Mouse (Mus musculus) layer of hippocampus, postnatal 14 days (tissue): Measurements from ENCODE around the gene Znrf4. TPM values are rescaled to one million over a fixed set of nuclear protein-coding genes. Genes with fewer than 3 reads are reported as not detected.
A peak's percentile ranks its signal among the peaks of the same experiment; 100 is the strongest.

ENCODE experiments used
- DNase-seq, 2 experiments: peaks; one replicate each; pipeline ENCODE4 v3.0.0; 2021 to 2022; ENCODE audit warnings: low spot score in 2 of 2, mixed read lengths in 1 of 2
- total RNA-seq, 2 experiments: library from RNA; stranded (reverse); gene quantifications; 2 replicates each; pipeline ENCODE4 v1.2.3; 2021

Gene Znrf4
- total RNA-seq, 2 experiments from 2014 or later: not detected

- no peak for DNase-seq
Observed at GRCm38 (mm10) chr17:56493841-56494240, 18.4 kb downstream of the Znrf4 start.

DNA sequence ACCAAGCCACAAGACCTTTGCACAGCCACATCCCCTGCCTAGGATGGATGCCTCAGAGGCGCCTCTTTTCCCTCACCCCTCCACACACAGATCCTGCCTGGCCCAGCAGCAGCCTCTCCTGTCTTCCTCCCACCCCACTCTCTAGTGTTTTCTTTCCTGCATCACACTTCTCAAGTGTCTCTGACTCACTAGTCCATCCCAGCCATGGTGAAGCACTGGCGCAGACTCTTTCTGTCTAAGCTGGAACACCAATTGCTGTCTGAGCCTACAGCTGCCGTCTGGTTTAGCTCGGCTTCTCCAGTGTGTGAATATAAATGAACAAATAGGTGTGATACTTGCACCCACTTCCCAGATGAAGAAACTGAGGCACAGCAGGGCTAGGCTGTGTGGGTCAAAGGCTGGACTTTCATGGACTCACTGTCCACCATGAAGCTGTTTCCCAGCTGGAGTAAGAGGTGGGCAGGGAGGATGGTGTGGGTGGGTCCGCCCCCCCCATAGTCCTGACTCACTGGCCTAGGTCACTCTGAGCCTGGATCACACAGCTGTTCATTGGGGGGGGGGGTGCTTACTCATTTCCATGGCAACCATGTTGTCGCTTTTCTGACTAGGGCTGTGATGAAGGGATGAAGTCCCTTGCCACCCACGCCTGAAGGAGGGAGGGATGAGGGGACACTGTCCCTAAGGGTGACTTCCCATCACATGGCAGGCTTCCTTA is 21.6 kb downstream of the Znrf4 start:
- DNase-seq: no peak

DNA sequence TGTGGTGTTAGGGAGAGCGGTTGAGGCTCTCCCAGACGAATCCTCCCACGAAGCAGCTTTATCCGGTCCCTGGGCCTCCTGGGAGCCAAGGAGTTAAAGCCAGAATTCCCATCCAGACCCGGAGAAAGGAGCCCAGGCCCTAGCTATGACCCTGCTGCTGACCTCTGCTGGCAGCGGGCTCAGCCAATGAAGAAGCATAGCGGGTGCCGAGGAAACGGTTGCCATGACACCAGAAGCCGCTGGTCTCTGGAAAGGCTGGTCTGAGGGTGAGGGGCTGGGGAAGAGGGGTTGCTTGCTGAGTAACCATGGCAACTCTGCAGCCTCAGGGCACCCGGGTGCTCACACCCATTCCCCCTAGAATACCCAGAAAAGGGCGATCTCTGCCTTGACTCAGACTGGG is 24.2 kb downstream of the Znrf4 start:
- DNase-seq: no peak

DNA sequence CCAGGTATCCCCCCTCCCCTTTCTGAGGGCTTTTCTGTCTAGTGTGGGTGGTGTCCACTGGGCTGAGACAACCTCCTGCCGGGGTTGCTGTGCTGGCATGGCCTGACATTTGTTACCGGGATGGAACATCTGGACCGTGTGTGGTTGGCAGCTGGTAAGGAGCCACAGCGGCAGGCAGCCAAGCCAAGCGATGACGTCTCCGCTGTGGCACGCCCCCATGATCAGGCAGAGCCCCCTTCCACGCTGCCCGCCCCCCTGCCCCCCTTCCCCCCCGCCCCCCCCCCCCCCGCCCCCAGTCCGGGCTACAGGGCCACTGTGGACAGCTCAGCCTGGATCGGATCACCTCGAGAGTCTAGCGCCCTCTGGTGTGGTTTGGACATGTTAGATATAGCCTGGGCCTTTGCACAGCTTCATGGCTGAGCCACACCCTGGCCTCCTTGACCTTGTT is 24.8 kb downstream of the Znrf4 start:
- peak in 1 of 2 experiments; percentile 56 for DNase-seq

DNA sequence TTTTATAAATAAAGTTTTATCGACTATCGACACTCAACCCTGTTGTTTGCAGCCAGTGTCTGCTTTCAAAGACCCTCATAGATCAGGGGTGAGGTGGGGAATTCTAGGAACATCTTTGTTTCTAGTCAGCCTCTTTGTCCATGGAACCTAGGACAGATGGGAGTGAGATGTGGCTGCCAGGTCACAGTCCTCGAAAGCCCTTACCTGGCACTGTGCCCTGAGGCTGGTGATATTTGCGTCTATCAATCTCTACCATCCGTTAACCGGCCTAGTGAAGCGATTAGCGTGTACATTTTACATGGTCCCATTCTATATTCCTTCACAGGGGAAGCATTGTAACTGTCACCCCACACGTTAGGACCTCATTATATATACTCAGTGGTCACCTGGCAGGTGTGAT is 26.3 kb downstream of the Znrf4 start:
- DNase-seq: no peak

DNA sequence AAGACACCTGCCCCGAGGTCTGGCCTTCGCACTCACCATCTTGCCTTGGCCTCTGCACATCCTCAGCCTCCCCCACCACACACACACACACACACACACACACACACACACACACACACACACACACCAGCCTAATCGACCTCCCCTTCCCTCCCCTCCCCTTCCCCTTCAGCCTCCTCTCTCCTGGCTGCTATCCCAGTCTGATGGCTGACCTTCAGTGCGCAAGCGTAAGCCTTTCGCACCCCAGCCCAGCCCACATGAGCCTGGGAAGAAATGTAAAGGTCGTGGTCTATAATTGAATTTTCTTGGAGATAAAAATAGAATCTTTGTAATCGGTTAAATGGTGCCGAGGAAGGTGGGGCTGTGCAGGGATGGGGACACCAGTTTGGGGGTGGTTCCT is 27.1 kb downstream of the Znrf4 start:
- DNase-seq: no peak

GRCm38 (mm10) chr17:56482671-56483070 is 29.6 kb downstream of the Znrf4 start:
- DNase-seq: no peak

- DNase-seq: peak in 1 of 2 experiments; percentile 76
Observed at GRCm38 (mm10) chr17:56479358-56479757, 32.9 kb downstream of the Znrf4 start.

GRCm38 (mm10) chr17:56478191-56478611 is 34.0 kb downstream of the Znrf4 start:
- no peak for DNase-seq

DNA sequence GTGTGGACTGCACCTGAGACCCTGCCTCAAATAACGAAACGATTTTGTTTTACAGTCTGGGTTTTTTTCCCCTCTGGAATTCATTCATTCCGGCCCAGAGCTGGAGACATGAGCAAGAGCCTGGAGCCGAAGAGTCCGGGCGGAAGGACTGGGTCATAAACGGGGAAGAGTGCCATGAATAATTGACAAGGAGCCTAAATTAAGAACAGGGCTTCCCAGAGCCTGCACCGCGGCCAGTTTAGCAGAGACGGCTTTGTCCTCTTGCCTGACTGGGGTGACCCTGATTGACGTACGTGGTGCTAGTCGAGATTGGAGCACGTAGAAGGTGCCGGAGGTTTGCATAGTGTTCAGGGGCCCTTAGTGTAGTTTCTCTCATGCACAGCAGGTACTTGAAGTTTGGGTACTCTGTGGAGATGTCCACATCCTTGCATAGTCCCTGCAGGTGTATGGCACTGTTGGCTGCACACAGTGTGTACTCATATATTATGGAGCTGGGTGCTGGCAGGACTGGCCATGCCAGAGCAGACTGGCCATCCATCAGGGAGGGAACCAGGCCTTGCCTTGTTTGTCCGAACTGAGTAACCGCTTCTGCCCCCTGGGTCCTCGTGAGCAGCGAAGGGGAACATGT is 34.9 kb downstream of the Znrf4 start:
- DNase-seq: no peak

DNA sequence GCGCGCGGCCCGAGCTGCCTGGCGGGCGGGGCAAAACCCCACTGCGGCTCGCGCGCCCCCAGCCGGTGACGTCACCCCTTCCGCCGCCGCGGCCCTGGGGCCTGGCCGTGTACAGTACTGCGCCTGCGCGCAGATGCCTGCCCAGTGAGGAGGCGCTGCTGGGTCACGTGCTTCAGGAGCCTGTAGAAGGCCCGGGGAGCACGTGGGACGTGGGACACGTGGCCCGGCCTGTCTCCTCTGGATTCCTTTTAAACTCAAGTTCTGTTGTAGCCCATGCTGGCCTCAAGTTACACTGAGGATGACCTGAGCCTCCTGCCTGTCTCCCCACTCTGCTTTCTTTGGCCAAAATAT is 35.9 kb downstream of the Znrf4 start, which contains the start of gene Ptprs:
TSS of gene Ptprs (minus strand) at position 82 of the 351 bp plus-strand sequence.
- DNase-seq: peak; percentile 99

DNA sequence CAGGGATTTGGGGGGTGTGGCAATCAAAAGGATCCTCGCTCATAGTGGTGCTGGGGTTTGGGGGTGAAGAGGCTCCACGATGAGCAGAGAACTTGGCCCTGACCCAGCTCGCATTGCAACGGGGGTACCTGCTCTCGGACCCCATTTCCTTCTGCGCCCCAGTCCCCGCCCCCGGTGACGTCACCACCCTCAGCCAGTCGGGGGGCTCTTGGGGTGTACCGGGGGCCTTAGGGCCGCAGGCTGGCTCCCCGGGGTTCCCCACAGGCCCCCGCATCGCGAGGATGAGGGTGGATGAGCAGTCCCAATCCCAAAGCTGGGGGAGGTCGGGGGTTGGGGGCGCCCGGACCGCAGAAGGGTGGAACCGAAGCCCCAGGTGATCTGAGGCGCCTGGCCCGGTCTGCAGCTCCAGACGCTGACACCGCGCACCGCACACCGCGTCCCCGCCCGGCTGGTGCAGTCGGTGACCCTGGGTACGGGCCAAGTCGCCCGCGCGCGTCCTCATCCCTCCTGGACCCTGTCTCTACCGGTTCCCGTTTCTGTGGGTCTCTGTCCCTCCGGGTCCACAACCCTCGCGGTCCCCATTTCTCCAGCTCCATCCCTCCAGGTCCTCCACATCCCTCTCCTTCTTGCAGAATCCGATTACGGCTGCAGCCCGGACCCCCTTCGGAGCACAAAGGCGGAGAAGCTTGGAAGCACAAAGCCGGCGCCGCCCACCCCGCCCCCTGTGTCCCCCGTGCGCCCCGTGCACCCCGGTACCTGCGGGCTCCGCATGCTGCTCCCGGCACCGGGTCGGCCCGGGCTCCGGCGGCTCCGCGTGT is 36.4 kb downstream of the Znrf4 start:
- DNase-seq: peak; percentile 65 to 69

DNA sequence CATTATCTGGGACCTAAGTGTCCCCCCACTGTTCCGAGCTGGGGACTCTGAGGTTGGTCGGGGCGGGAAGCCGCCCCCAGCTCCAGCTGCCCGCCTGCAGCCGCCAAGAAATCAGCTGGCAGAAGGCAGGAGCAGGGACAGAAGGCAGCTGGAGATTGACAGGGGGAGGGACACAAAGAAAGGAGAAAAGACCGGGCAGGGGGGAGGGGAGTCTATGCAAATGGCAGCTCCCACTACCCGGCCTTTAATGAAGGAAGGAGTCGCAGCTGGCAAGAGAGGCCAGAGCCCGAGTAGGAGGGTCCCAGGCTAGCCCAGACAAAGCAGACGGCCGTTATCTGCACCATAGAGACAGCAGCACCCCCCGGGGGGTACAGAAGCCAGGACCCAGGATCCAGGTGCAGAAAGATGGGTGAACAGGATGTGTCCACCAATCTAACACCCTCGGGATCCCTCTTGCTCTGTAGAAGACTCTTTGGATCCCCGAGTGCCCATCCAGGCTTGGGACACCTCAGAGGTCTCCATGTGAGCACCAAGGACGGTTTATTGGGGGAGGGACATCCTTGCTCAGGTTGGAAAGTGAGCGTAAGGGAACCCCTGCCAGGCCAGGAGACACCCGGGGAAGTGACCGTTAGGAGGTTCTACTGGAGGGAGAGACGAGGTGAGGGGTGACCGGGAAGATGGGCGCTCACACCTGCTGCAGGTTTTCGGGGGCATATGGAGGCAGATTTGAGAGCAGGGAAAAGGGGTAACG is 37.2 kb downstream of the Znrf4 start:
- peak; percentile 78 to 84 for DNase-seq

- DNase-seq: no peak
Observed at GRCm38 (mm10) chr17:56474311-56474830, 37.9 kb downstream of the Znrf4 start.

GRCm38 (mm10) chr17:56473611-56473905 is 38.7 kb downstream of the Znrf4 start:
- DNase-seq: no peak

DNA sequence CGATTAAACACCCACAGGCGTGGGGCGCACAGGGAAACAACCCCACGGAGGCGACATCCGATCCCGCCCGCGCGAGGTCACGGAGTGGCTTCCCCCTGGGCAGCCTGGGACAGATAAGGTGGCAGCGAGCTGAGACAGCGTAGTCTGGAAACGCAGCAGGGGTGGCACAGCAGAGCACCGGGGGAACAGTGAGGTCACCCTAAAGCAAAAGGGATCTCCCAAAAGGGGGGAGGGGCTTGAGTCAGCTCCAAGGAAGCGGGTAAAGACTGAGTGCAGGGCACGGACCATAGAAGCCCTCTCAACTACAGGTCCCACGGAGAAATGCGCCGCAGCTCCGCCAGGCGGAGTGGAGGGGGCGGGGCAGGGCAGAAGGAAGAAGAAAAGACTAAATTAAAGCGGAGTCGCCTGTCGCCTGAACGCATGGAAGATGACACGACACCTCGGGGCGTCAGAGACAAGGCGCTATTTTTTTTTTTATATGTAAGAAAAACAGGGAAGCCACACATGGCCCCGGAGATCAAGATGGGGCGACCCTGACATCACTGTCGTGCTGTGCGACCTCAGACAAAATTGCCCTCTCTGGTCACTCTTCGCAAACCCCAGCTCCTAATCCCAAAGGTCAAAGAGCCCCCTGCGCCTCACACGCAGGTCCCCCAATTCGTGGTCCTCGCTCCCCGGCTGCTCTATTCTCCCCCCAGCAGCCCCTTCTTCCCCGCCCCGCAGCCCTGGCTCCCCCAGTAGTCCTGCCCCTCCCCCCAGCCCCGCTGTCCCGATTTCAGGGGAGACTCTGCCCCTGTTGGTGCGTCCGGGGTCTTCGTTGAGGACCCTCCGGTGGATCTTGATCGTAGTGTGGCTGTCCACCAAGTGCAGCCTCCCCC is 39.3 kb downstream of the Znrf4 start:
- DNase-seq: peak in 1 of 2 experiments; percentile 67

DNA sequence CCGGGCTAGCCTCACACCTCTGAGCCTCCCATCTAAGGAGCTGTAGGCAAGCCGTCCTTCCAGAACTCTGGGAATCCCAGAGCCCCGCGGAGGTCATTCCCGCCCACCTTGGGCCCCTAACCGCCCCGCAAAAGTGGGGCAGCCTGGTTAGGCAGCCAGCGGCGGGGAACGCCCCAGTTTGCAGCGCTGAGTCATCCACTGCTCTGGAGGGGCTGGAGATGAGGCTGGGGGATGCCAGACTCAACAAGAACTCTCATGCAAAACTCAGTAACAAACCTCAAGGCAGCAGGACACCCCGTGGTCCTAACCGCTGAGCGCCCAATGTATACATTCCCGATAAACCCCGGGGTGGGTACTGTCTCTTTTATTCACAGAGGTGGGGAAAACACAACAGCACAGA is 40.1 kb downstream of the Znrf4 start:
- DNase-seq: no peak

- no peak for DNase-seq
Observed at GRCm38 (mm10) chr17:56471136-56471535, 41.1 kb downstream of the Znrf4 start.

- DNase-seq: no peak
Observed at GRCm38 (mm10) chr17:56470571-56470970, 41.7 kb downstream of the Znrf4 start.

GRCm38 (mm10) chr17:56470001-56470436 is 42.2 kb downstream of the Znrf4 start:
- DNase-seq: no peak
